Mouse (Mus musculus) liver, adult 2 months (tissue): Measurements from ENCODE around the gene Ckap2l.

Experiments
- CTCF ChIP-seq: fragments of 200-500 bp; IDR thresholded peaks from 2 replicates; pipeline ENCODE4 v1.5.1; 2011; ENCODE audit warnings: low read depth, low read length, control low read depth
- POLR2A ChIP-seq: fragments of 200-500 bp; IDR thresholded peaks from 2 replicates; pipeline ENCODE4 v1.6.1; 2011; ENCODE audit warnings: low read length, control low read depth; ENCODE audit not compliant: insufficient read depth; ENCODE audit errors: extremely low read depth

DNA sequence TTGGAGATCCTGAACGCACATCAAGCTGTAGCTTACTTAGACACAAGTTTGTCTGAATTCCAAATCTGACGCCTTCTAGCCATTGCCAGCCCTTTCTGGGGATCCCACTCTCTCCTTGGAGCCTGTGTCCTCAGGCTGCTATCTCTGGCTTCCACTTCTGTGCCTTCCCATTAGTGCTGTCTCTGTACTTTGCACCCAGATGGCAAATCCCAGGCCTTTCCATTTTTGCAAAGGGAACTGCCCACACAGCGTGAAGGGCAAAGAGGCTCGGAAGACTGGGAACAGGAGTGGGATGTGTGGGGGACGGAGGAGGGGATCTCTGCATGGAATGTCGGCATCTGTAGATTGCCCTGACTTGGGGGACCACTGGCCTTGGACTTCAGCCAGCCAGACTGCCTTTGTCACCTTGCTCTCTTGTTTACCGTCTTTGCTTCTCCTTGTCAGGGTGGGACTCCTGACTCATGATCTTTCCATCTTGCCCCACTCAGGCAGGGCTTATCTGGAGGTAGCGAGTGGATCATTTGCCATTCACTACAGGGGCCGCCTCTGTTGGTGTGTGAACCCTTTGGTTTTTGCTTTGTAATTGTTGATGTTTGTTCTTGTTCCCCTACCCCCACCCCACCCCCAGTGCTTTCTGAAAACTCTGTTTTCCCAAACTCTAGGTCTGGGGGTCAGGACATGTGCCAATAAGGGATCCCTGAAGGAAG lies 56.1 kb downstream of the Ckap2l start:
- TF ChIP-seq POLR2A (no peak), CTCF (no peak)
